Mouse (Mus musculus) lung, adult 2 months (tissue): Measurements from ENCODE around the gene Sirt1.

Experiments used
- CTCF ChIP-seq: fragments of 200-500 bp; IDR thresholded peaks from 2 replicates; pipeline ENCODE4 v1.5.1; 2011; ENCODE audit warnings: mild to moderate bottlenecking, low read length, control low read depth; ENCODE audit not compliant: insufficient read depth
- POLR2A ChIP-seq: fragments of 200-500 bp; IDR thresholded peaks from 2 replicates; pipeline ENCODE4 v1.6.1; 2011; ENCODE audit warnings: low read depth, mild to moderate bottlenecking, control low read depth, low read length, borderline replicate concordance; ENCODE audit errors: extremely low read depth

- no peak for TF ChIP-seq CTCF
- TF ChIP-seq POLR2A, result no peak
Measured at GRCm38 (mm10) chr10:63386991-63387390, 5.5 kb upstream of the Sirt1 start.
